Mouse (Mus musculus): ENCODE measurements around the gene Ahr. TPM values are rescaled to one million over a fixed set of nuclear protein-coding genes. Genes with fewer than 3 reads are reported as not detected.

Gene Ahr
- total RNA-seq, 2 experiments from 2014 or later, result 4.6 to 6.1 TPM

DNA sequence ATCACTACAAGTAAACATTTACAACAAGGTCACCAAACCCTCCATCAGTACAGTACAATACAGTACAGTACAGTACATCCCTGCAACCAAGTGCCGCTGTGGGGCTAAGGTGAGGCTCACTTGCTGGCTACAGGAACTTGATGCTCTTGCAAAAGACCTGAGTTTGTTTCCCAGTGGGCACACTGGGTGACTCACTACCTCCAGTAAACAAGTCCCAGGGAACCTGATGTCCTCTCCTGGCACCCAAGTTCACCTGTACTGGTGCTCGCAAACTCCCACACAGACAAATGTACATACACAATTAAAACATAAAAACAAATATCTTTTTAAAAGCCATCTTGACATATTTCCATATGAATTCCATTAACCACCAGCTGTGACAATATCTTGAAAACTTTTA lies 28.5 kb downstream of the Ahr start:
- intact Hi-C loops (cut with DNase I), result no loop called here
- DNase-seq, result no peak

- no peak for DNase-seq
- intact Hi-C loops (cut with DNase I), result no loop called here
These were observed 30.8 kb downstream of the Ahr start for GRCm38 (mm10) chr12:35504081-35504480.

- no peak for DNase-seq
- intact Hi-C loops (cut with DNase I), result no loop called here
These were observed 31.3 kb downstream of the Ahr start for GRCm38 (mm10) chr12:35503586-35503985.

GRCm38 (mm10) chr12:35501476-35501875 lies 33.4 kb downstream of the Ahr start:
- intact Hi-C loops (cut with DNase I), result no loop called here
- DNase-seq, result no peak

GRCm38 (mm10) chr12:35495195-35495594 lies 39.6 kb downstream of the Ahr start:
- intact Hi-C loops (cut with DNase I), result no loop called here
- DNase-seq, result peak; percentile 11 to 36

DNA sequence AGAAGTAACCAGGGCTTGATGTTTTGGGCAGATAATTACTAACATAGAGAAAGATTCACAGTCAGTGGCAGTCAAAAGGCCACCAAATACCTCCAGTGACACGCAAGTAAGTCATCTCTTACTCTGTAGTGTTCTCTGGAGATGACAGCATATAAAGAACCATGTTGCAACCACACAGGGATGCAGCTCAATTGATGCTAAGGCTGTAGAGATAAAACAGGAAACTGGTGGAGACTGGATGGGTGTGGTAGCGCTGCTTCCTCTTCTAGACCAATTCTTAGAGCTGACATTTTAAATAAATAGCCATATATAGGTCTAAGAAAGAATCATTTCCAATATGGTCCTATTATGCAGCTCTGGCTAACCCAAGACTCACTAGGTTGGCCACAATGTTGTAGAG lies 54.1 kb downstream of the Ahr start:
- DNase-seq, result no peak
- intact Hi-C loops (cut with DNase I), result no loop called here

DNA sequence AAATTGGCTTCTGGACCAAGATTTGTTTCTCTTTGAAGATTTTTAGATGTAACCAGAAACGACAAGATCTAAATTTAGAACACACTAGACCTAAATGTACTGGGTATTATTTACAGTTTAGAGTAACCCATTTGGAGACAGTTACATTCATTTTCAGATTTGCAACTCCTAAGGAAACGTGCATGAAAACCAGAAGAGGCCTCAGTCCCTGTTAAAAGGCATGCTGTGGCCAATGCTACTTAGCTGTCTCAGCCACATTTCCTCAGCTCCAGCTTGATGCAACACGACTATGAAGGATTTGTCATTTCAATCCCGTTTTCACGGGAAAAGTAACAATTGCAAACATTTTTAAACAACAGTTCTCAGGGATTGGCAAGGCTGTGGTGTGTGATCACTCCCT lies 55.9 kb downstream of the Ahr start:
- no peak for DNase-seq
- intact Hi-C loops (cut with DNase I), result no loop called here

GRCm38 (mm10) chr12:35463457-35463856 lies 71.4 kb downstream of the Ahr start:
- no peak for DNase-seq
- intact Hi-C loops (cut with DNase I), result loop anchor here (10.0 kb wide), 1 partner anchor 149 kb away; no protein-coding TSS in a partner anchor

- DNase-seq, result no peak
- intact Hi-C loops (cut with DNase I), result loop anchor here (10.0 kb wide), 1 partner anchor 148 kb away; no protein-coding TSS in a partner anchor
These were observed 72.2 kb downstream of the Ahr start for GRCm38 (mm10) chr12:35462667-35463066.

DNA sequence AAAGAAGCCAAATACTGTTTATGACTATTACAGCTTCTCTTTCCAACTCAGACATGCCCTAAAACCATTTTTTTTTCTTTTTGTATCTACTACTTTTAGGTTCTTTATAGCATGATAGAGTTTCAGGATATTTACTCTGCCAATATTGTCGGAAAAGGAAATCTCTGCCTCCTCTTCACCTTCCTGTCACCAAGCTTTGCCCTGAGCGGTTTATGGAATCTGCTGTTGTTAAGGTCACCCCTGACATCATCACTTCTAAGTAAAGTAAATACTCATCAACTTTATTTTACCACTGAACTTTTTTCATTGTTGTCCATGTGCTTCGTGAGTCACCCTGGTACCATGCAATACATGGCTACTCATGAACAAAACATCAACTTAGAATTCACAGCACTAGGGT lies 75.2 kb downstream of the Ahr start:
- DNase-seq, result no peak
- intact Hi-C loops (cut with DNase I), result loop anchor here (10.0 kb wide), 1 partner anchor 145 kb away; no protein-coding TSS in a partner anchor
